Mouse (Mus musculus) G1E (cell line): ENCODE measurements at regions not wholly inside any gene's neighbourhood (a gene's known extent, or its start where the extent isn't known, plus 50 kb on each side); places are given as distances from the start of the nearest gene placed in this dataset.

ENCODE experiments used
- ATAC-seq: 2 replicates; pipeline ENCODE4 v1.8.0; 2016; ENCODE audit warnings: mild to moderate bottlenecking; ENCODE audit not compliant: insufficient number of reproducible peaks, poor library complexity, low FRiP score, severe bottlenecking; ENCODE audit errors: extremely low read depth
- DNase-seq: peaks from one replicate; pipeline ENCODE4 v3.0.0; 2012; ENCODE audit warnings: low spot score
- H3K27me3 ChIP-seq: 2 replicates; pipeline ENCODE4 v1.6.1; 2012; ENCODE audit warnings: mild to moderate bottlenecking, low read length, inconsistent platforms; ENCODE audit not compliant: insufficient read depth
- H3K36me3 ChIP-seq: replicated peaks from 2 replicates; pipeline ENCODE3; 2012; ENCODE audit warnings: mild to moderate bottlenecking, inconsistent platforms
- H3K4me1 ChIP-seq: 2 replicates; pipeline ENCODE4 v1.6.1; 2012; ENCODE audit warnings: low read depth, low read length, inconsistent platforms, mixed read lengths; ENCODE audit not compliant: insufficient read depth
- H3K4me3 ChIP-seq: 2 replicates; pipeline ENCODE4 v1.5.1; 2012; ENCODE audit warnings: low read depth, mild to moderate bottlenecking, inconsistent platforms, low read length, moderate library complexity, mixed read lengths
- H3K9me3 ChIP-seq: replicated peaks from 2 replicates; pipeline ENCODE4 v1.6.1; 2012; ENCODE audit warnings: inconsistent platforms
- CTCF ChIP-seq: IDR thresholded peaks from 2 replicates; pipeline ENCODE4 v1.5.1; 2012; ENCODE audit warnings: low read depth, low read length, inconsistent platforms, mixed read lengths
- GATA1 ChIP-seq: IDR thresholded peaks from 2 replicates; pipeline ENCODE4 v1.6.1; 2012; ENCODE audit warnings: borderline replicate concordance, low read length, inconsistent platforms, mixed read lengths
- GATA2 ChIP-seq: IDR thresholded peaks from 2 replicates; pipeline ENCODE4 v1.6.1; 2012; ENCODE audit warnings: low read depth, low read length, inconsistent platforms, borderline replicate concordance
- POLR2AphosphoS5 ChIP-seq: IDR thresholded peaks from 2 replicates; pipeline ENCODE4 v1.6.1; 2012; ENCODE audit warnings: low read depth, low read length, inconsistent platforms; ENCODE audit not compliant: insufficient replicate concordance
- TAL1 ChIP-seq: conservative IDR thresholded peaks from 2 replicates; pipeline ENCODE4 v1.6.1; 2012; ENCODE audit warnings: low read depth, low read length, inconsistent platforms, mixed read lengths

- DNase-seq (no peak), ATAC-seq (no peak)
- Histone ChIP-seq H3K36me3 (no peaks in the 10 kb centered on the region), H3K9me3 (no peaks in the 10 kb centered on the region), H3K4me3 (no peak overlapping the region), H3K27me3 (no peaks in the 10 kb centered on the region), H3K4me1 (no peaks in the 10 kb centered on the region)
- TF ChIP-seq POLR2AphosphoS5, result no peak
- no peak for TF ChIP-seq GATA2
- no peak for TF ChIP-seq CTCF
- no peak for TF ChIP-seq GATA1
Observed at GRCm38 (mm10) chr2:84127586-84127985, 137.2 kb downstream of the Gm13691 start.

GRCm38 (mm10) chr2:84161742-84162141, 171.4 kb downstream of the Gm13691 start:
- Histone ChIP-seq H3K36me3 (no peaks in the 10 kb centered on the region), H3K9me3 (no peaks in the 10 kb centered on the region), H3K4me1 (no peaks in the 10 kb centered on the region), H3K4me3 (no peak overlapping the region), H3K27me3 (no peaks in the 10 kb centered on the region)
- TF ChIP-seq GATA2, result no peak
- ATAC-seq (no peak), DNase-seq (no peak)

- Histone ChIP-seq H3K36me3 (no peaks in the 10 kb centered on the region), H3K4me1 (no peaks in the 10 kb centered on the region), H3K9me3 (no peaks in the 10 kb centered on the region), H3K4me3 (no peak overlapping the region), H3K27me3 (no peaks in the 10 kb centered on the region)
- no peak for DNase-seq
- TF ChIP-seq GATA2 (no peak), GATA1 (no peak), CTCF (no peak), TAL1 (no peak), POLR2AphosphoS5 (no peak)
- ATAC-seq, result no peak
Observed at GRCm38 (mm10) chr2:84173450-84173849, 183.1 kb downstream of the Gm13691 start.

- ATAC-seq (no peak), DNase-seq (no peak)
- H3K9me3 ChIP-seq, result no peaks in the 10 kb centered on the region
- TF ChIP-seq POLR2AphosphoS5 (no peak), GATA2 (no peak), CTCF (no peak), TAL1 (no peak), GATA1 (no peak)
- H3K36me3 ChIP-seq, result no peaks in the 10 kb centered on the region
- peaks cover 7% of the 10 kb centered on the region for H3K27me3 ChIP-seq
- no peak overlapping the region for H3K4me3 ChIP-seq
- no peaks in the 10 kb centered on the region for H3K4me1 ChIP-seq
Observed at GRCm38 (mm10) chr2:84183624-84184287, 193.4 kb downstream of the Gm13691 start.

GRCm38 (mm10) chr2:84184288-84185015, 194.1 kb downstream of the Gm13691 start:
- H3K36me3 ChIP-seq, result no peaks in the 10 kb centered on the region
- TF ChIP-seq CTCF, result no peak
- TF ChIP-seq GATA2, result no peak
- no peak for TF ChIP-seq GATA1
- no peak for TF ChIP-seq POLR2AphosphoS5
- TF ChIP-seq TAL1, result no peak
- no peak for ATAC-seq
- H3K27me3 ChIP-seq, result peaks cover 7% of the 10 kb centered on the region
- DNase-seq, result no peak
- no peak overlapping the region for H3K4me3 ChIP-seq
- H3K4me1 ChIP-seq, result no peaks in the 10 kb centered on the region
- H3K9me3 ChIP-seq, result no peaks in the 10 kb centered on the region

- no peaks in the 10 kb centered on the region for H3K9me3 ChIP-seq
- ATAC-seq (no peak), DNase-seq (no peak)
- no peaks in the 10 kb centered on the region for H3K36me3 ChIP-seq
- no peaks in the 10 kb centered on the region for H3K4me1 ChIP-seq
- no peak for TF ChIP-seq TAL1
- no peak overlapping the region for H3K4me3 ChIP-seq
- peaks cover 7% of the 10 kb centered on the region for H3K27me3 ChIP-seq
Observed at GRCm38 (mm10) chr2:84185016-84185330, 194.6 kb downstream of the Gm13691 start.
